Mouse (Mus musculus) forebrain, embryonic 15.5 days (tissue): ENCODE results near the gene Gm1110. TPM values are rescaled to one million over a fixed set of nuclear protein-coding genes. Genes with fewer than 3 reads are reported as not detected.
"Not testable (repeated sequence)": the region's sequence is repeated elsewhere in the genome, so short reads cannot be mapped to it uniquely, and the experiment has no call there.

Experiments used
- ATAC-seq: fragments of 200-750 bp; cut with Nextera tagmentation; replicated peaks from 2 replicates; pipeline ENCODE4 v1.8.0; 2017; ENCODE audit warnings: mild to moderate bottlenecking, moderate TSS enrichment, moderate library complexity
- H3K27ac ChIP-seq: fragments of 300-500 bp; sonication (generic); replicated peaks from 2 replicates; pipeline ENCODE4 v1.5.1; 2015; ENCODE audit warnings: mild to moderate bottlenecking, inconsistent platforms
- H3K27me3 ChIP-seq: fragments of 300-500 bp; sonication (generic); 2 replicates; pipeline ENCODE4 v1.6.1; 2015; ENCODE audit warnings: inconsistent platforms
- H3K36me3 ChIP-seq: fragments of 300-500 bp; sonication (generic); 2 replicates; pipeline ENCODE4 v1.6.1; 2015; ENCODE audit warnings: mild to moderate bottlenecking, inconsistent platforms
- H3K4me1 ChIP-seq: fragments of 300-500 bp; sonication (generic); 2 replicates; pipeline ENCODE4 v1.6.1; 2015; ENCODE audit warnings: inconsistent platforms
- H3K4me2 ChIP-seq: fragments of 300-500 bp; sonication (generic); replicated peaks from 2 replicates; pipeline ENCODE4 v1.6.1; 2015; ENCODE audit warnings: mild to moderate bottlenecking, inconsistent platforms
- H3K4me3 ChIP-seq: fragments of 300-500 bp; sonication (generic); 2 replicates; pipeline ENCODE4 v1.5.1; 2015; ENCODE audit warnings: mild to moderate bottlenecking, inconsistent platforms
- H3K9ac ChIP-seq: fragments of 300-500 bp; sonication (generic); replicated peaks from 2 replicates; pipeline ENCODE4 v1.6.1; 2015; ENCODE audit warnings: mild to moderate bottlenecking, inconsistent platforms
- H3K9me3 ChIP-seq: fragments of 300-500 bp; sonication (generic); 2 replicates; pipeline ENCODE4 v1.6.1; 2016; ENCODE audit warnings: inconsistent platforms
- WGBS: fragments of 180-500 bp; shearing (Covaris S2); methylation state at CpG from one replicate; pipeline ENCODE4 v1.1.7; 2015; ENCODE audit warnings: mixed read lengths; 5-methylcytosine and 5-hydroxymethylcytosine counted together
- polyA plus RNA-seq: library from polyadenylated mRNA; unstranded; fragments of >200 nt; fragmentation: Nextera tagmentation; extraction: Ambion mirVana; gene quantifications from 2 replicates; pipeline ENCODE4 v1.2.1, GENCODE M21; 2015

Gene Gm1110
- 0.38 and 0.59 TPM in 2 replicates for polyA plus RNA-seq

DNA sequence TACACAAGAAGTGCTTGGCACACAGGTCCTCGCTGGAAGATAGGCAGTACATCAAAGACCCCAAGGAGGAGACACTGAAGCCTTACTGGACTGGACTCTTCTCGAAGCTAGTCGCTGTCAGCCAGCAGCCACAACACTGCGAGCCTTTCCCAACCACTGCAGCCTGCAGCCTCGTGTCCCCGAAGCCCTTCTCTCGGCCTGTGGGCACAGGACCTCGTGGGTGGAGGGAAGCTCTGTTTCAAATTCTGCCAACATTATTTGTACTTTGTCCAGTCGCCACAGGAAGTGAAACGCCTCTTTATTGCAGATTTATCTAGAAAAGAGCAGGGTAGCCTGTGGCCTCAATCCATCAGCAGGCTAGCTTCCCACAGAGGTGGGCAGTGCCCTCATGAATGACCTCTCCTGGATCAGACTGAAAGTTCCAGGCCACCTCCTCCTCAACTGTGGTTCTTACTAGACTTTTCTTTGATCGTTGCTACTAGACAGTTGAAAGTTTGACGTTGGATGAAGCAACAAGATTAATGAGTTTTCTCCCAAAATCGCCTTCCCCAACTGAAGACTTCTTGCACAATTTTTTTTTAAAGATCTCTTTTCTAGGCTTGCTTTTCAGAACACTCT is at the start of gene Gm1110:
Gm1110 (minus strand) TSS at position 203 of the 618 bp plus-strand sequence.
- no peak within 1 kb of the TSS for H3K4me2 ChIP-seq
- H3K27me3 ChIP-seq: no peaks in the 10 kb centered on the region
- H3K4me3 ChIP-seq: no peak within 1 kb of the TSS
- no peaks in the 10 kb centered on the region for H3K4me1 ChIP-seq
- WGBS: 82% methylated on average over 13 of the region's 13 CpGs
- no peaks in the 10 kb centered on the region for H3K36me3 ChIP-seq
- H3K9ac ChIP-seq: no peak within 1 kb of the TSS
- ATAC-seq: no peak
- no peaks in the 10 kb centered on the region for H3K9me3 ChIP-seq
- H3K27ac ChIP-seq: no peak within 1 kb of the TSS

GRCm38 (mm10) chr9:26947790-26948189 is 24.9 kb upstream of the Gm1110 start:
- no peak for ATAC-seq

DNA sequence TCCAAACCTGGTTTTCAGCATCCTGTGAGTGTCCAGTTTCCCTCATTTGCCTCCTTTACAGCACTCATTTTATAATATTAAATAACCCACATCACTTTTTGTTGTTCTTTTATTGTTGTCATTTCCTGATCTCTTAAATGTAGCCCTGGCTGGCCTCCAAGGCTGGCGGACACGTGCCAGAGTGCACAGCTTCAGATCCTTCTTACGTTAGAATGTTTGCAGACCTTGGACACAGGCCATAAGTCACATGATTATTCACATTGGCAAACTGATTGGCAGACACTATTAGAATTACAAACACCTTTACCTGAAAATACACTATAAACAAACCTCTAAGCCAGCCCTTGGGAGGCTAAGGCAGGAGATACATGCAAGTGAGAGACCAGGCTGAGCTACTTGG is 1.2 kb upstream of the Gm1110 start:
- H3K4me3 ChIP-seq: no peak overlapping the region
- H3K4me2 ChIP-seq: no peak overlapping the region
- no peaks in the 10 kb centered on the region for H3K27me3 ChIP-seq
- 44% methylated on average over 3 of the region's 3 CpGs for WGBS
- H3K4me1 ChIP-seq: no peaks in the 10 kb centered on the region
- no peak overlapping the region for H3K9ac ChIP-seq
- H3K9me3 ChIP-seq: no peaks in the 10 kb centered on the region
- no peaks in the 10 kb centered on the region for H3K36me3 ChIP-seq
- H3K27ac ChIP-seq: no peak overlapping the region
- ATAC-seq: no peak

More at GRCm38 (mm10) chr9:26947790-26948189, 24.9 kb upstream of the Gm1110 start:
- Histone ChIP-seq H3K27ac (no peak overlapping the region), H3K9ac (no peak overlapping the region), H3K27me3 (no peaks in the 10 kb centered on the region), H3K36me3 (no peaks in the 10 kb centered on the region), H3K4me1 (no peaks in the 10 kb centered on the region), H3K4me3 (no peak overlapping the region), H3K9me3 (no peaks in the 10 kb centered on the region), H3K4me2 (no peak overlapping the region)
- 55% methylated on average over 2 of the region's 2 CpGs for WGBS

DNA sequence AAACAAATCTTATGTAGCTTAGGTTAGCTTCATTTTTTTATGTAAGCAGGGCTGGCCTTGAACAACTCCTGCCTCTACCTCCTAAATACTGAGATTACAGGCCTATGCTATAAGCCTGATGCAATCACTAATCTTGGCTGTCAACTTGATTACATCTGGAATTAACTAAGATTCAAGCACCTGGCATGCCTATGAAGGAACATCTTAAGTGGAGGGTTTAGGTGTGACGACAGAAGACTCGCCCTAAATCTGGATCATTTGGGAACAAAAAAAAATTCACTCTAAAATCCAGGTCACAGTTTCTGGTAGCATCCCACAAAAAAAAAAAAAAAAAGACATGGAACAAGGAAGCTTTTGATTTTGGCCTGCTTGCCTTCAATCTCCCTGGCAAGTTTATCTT is 3.1 kb downstream of the Gm1110 start:
- Histone ChIP-seq H3K36me3 (no peaks in the 10 kb centered on the region), H3K9ac (no peak overlapping the region), H3K4me1 (no peaks in the 10 kb centered on the region), H3K4me2 (no peak overlapping the region), H3K4me3 (no peak overlapping the region), H3K27me3 (no peaks in the 10 kb centered on the region), H3K27ac (no peak overlapping the region), H3K9me3 (no peaks in the 10 kb centered on the region)
- no peak for ATAC-seq
- WGBS: 98% methylated on average over 2 of the region's 2 CpGs

DNA sequence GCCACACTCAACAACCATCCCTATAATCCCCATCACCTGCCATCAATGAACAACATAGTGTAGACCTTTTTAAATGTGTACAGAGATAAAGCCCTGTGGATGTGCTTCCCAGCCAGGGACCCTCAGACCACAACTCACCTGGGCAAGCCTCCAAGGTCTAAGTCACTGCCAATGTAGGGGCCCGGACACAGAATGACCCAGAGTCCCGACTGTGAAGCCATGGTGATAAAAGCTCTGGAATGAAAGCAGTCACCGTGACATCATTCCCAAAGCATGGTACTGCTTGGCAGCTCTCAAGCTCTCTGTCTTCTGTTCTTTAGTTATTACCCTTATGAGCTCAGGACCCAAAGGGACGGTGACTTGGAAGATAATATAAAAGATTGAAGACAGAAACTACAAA is 9.8 kb downstream of the Gm1110 start:
- Histone ChIP-seq H3K4me1 (0 out of 2 replicates have a peak, but pooled peaks cover 3% of the 10 kb centered on the region), H3K9ac (no peak overlapping the region), H3K4me3 (no peak overlapping the region), H3K27ac (no peak overlapping the region), H3K9me3 (no peaks in the 10 kb centered on the region), H3K4me2 (no peak overlapping the region), H3K36me3 (no peaks in the 10 kb centered on the region), H3K27me3 (no peaks in the 10 kb centered on the region)
- no peak for ATAC-seq
- 60% methylated on average over 4 of the region's 4 CpGs for WGBS

DNA sequence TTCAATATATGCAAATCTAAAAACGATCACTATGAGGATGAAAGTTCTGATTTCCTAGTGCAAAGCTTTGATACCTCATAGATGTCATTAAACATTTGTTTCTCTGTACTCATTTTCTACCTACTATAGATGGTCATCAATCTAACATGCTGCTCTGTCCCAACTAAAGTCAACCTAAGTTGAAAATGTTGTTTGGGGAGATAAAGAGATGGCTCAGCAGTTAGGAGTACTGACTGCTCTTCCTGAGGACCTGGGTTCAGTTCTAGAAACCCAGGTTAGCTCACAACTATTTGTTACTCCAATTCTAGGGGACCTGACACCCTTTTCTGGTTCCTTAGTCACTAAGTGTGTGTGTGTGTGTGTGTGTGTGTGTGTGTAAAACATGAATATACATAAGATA is 11.7 kb downstream of the Gm1110 start:
- Histone ChIP-seq H3K4me1 (0 out of 2 replicates have a peak, but pooled peaks cover 3% of the 10 kb centered on the region), H3K27ac (no peak overlapping the region), H3K9me3 (no peaks in the 10 kb centered on the region), H3K27me3 (no peaks in the 10 kb centered on the region), H3K36me3 (no peaks in the 10 kb centered on the region), H3K4me3 (no peak overlapping the region), H3K9ac (no peak overlapping the region), H3K4me2 (no peak overlapping the region)
- ATAC-seq: no peak
- WGBS: 69% methylated on average over 1 of the region's 1 CpGs

DNA sequence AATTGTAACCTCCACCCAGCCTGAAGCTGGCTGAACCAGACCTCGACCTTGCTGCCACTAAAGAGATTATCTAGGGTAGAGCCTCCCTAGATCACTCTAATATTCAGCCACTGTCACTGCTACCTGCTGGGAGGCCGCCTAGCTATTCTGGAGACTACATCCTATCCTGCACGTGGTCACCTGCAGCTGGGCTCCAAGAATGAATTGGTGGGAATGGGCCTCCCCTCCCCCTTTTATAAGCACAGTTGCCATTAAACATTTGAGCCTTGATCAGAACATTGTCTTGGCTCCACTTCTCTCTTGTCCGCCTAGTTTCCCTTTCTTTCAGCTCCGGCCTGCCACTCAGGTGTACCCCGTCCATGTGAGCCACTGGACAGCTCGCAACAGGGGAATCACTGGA is 53.1 kb downstream of the Gm1110 start:
- not testable (repeated sequence) for H3K27me3 ChIP-seq, H3K36me3 ChIP-seq, H3K27ac ChIP-seq, H3K9me3 ChIP-seq, H3K4me1 ChIP-seq, H3K4me2 ChIP-seq, H3K9ac ChIP-seq, ATAC-seq, H3K4me3 ChIP-seq
- WGBS: 76% methylated on average over 7 of the region's 7 CpGs

- Histone ChIP-seq H3K4me2 (no peak within 1 kb of the TSS), H3K4me3 (no peak within 1 kb of the TSS), H3K4me1 (no peaks in the 10 kb centered on the region), H3K27me3 (no peaks in the 10 kb centered on the region), H3K36me3 (no peaks in the 10 kb centered on the region), H3K27ac (no peak within 1 kb of the TSS), H3K9ac (no peak within 1 kb of the TSS), H3K9me3 (no peaks in the 10 kb centered on the region)
- WGBS: 72% methylated on average over 5 of the region's 5 CpGs
- ATAC-seq: no peak
Measured at GRCm38 (mm10) chr9:26860751-26861150, 62.2 kb downstream of the Gm1110 start, which contains the start of gene Glb1l3. Glb1l3 (minus strand) TSS chr9:26860890.

GRCm38 (mm10) chr9:26831089-26831488 is 91.8 kb downstream of the Gm1110 start:
- H3K27me3 ChIP-seq: no peaks in the 10 kb centered on the region
- no peaks in the 10 kb centered on the region for H3K9me3 ChIP-seq
- H3K36me3 ChIP-seq: no peaks in the 10 kb centered on the region
- H3K4me3 ChIP-seq: no peak overlapping the region
- no peak overlapping the region for H3K9ac ChIP-seq
- H3K4me2 ChIP-seq: no peak overlapping the region
- no peak overlapping the region for H3K27ac ChIP-seq
- ATAC-seq: no peak
- H3K4me1 ChIP-seq: no peaks in the 10 kb centered on the region
- 81% methylated on average over 3 of the region's 3 CpGs for WGBS

Other genes starting within 250 kb of the Gm1110 start
- 33.7 and 37.2 TPM in 2 replicates for gene B3gat1, start 189.4 kb downstream of the Gm1110 start, polyA plus RNA-seq
- 2.1 and 2.2 TPM in 2 replicates for gene Glb1l2, start 116.6 kb downstream of the Gm1110 start, polyA plus RNA-seq
- not detected in 2 replicates for gene Glb1l3, start 62.2 kb downstream of the Gm1110 start, polyA plus RNA-seq
- 43.7 and 50.5 TPM in 2 replicates for gene Acad8, start 76.5 kb upstream of the Gm1110 start, polyA plus RNA-seq
- gene Thyn1, start 76.6 kb upstream of the Gm1110 start, polyA plus RNA-seq: 142 and 149 TPM in 2 replicates
- 79.1 and 84.1 TPM in 2 replicates for gene Vps26b, start 107.0 kb upstream of the Gm1110 start, polyA plus RNA-seq
- 23.7 and 24.6 TPM in 2 replicates for gene Ncapd3, start 107.1 kb upstream of the Gm1110 start, polyA plus RNA-seq
- 67.3 and 67.9 TPM in 2 replicates for gene Jam3, start 232.3 kb upstream of the Gm1110 start, polyA plus RNA-seq